Mouse (Mus musculus) thymus, adult 2 months (tissue): ENCODE data around the gene Olfr464.

Source experiments
- CTCF ChIP-seq: fragments of 200-500 bp; IDR thresholded peaks from 2 replicates; pipeline ENCODE4 v1.5.1; 2012; ENCODE audit warnings: mild to moderate bottlenecking, control low read depth, low read length, moderate library complexity, borderline replicate concordance; ENCODE audit not compliant: control insufficient read depth, poor library complexity, insufficient read depth; ENCODE audit errors: extremely low read depth
- POLR2A ChIP-seq: fragments of 200-500 bp; IDR thresholded peaks from 2 replicates; pipeline ENCODE4 v1.6.1; 2012; ENCODE audit warnings: mild to moderate bottlenecking, low read length, control low read depth, moderate library complexity; ENCODE audit not compliant: control insufficient read depth, poor library complexity, insufficient read depth; ENCODE audit errors: extremely low read depth

GRCm38 (mm10) chr11:87881714-87882113 lies 39.1 kb downstream of the Olfr464 start:
- TF ChIP-seq CTCF, result no peak
- no peak for TF ChIP-seq POLR2A
